ENCODE assay signal across 12 mouse cellular contexts in genomic region chr2:101781357-101781777, GRCm38 (mm10).
DNase-seq lines count a peak whose midpoint lies in the region; ATAC-seq and TF ChIP-seq lines count a peak whose summit lies in the region.
"Had no signal": no experiment of that assay in that cellular context is flagged by ENCODE, and none has a peak within 500 bp of the region (broad histone marks: within the 10 kb centered on the region; RNA-seq: fewer than 3 reads in every experiment).

No protein-coding gene starts in this region.

- H3K9ac ChIP-seq in hindbrain, embryonic 13.5 days, result no peak overlapping the region
- H3K9ac ChIP-seq in neural tube, embryonic 12.5 days, result no peak overlapping the region
- no peak overlapping the region for H3K9ac ChIP-seq in stomach, postnatal 0 days (ENCODE audit: low read length)
- H3K9ac ChIP-seq: limb, embryonic 13.5 days had no signal

- H3K27me3 ChIP-seq in hindbrain, embryonic 13.5 days, result no peaks in the 10 kb centered on the region
- no peaks in the 10 kb centered on the region for H3K27me3 ChIP-seq in hindbrain, embryonic 10.5 days (ENCODE audit: insufficient read depth, poor library complexity, severe bottlenecking)
- no peaks in the 10 kb centered on the region for H3K27me3 ChIP-seq in neural tube, embryonic 12.5 days (replicated peaks)
- no peaks in the 10 kb centered on the region for H3K27me3 ChIP-seq in limb, embryonic 10.5 days (ENCODE audit: low read depth, poor library complexity, severe bottlenecking)
- H3K27me3 ChIP-seq in stomach, postnatal 0 days (ENCODE audit: control insufficient read depth, insufficient read depth, low read length), result no peaks in the 10 kb centered on the region
- H3K27me3 ChIP-seq: limb, embryonic 13.5 days had no signal

- TF ChIP-seq EP300 in stomach, postnatal 0 days (optimal IDR thresholded peaks at IDR 0.05), result no peak

- H3K4me3 ChIP-seq in hindbrain, embryonic 13.5 days, result no peak overlapping the region
- no peak overlapping the region for H3K4me3 ChIP-seq in hindbrain, embryonic 10.5 days
- no peak overlapping the region for H3K4me3 ChIP-seq in neural tube, embryonic 12.5 days
- H3K4me3 ChIP-seq in limb, embryonic 10.5 days, result no peak overlapping the region
- no peak overlapping the region for H3K4me3 ChIP-seq in stomach, postnatal 0 days (ENCODE audit: low read depth, low read length)
- H3K4me3 ChIP-seq: forebrain, embryonic 10.5 days; limb, embryonic 13.5 days had no signal

- peak overlapping the region; percentile 44; the same call in 1 of the 2 replicates for H3K27ac ChIP-seq in hindbrain, embryonic 13.5 days
- no peak overlapping the region; the same call in none of the 2 replicates for H3K27ac ChIP-seq in hindbrain, embryonic 10.5 days
- H3K27ac ChIP-seq in neural tube, embryonic 12.5 days, result no peak overlapping the region
- H3K27ac ChIP-seq in limb, embryonic 10.5 days, result peak overlapping the region; percentile 17; the same call in 1 of the 2 replicates
- H3K27ac ChIP-seq in stomach, postnatal 0 days (replicated peaks), result no peak overlapping the region
- H3K27ac ChIP-seq: forebrain, embryonic 10.5 days; limb, embryonic 13.5 days had no signal

- no peaks in the 10 kb centered on the region for H3K36me3 ChIP-seq in hindbrain, embryonic 13.5 days
- H3K36me3 ChIP-seq in hindbrain, embryonic 10.5 days, result no peaks in the 10 kb centered on the region
- no peaks in the 10 kb centered on the region for H3K36me3 ChIP-seq in neural tube, embryonic 12.5 days
- 0 out of 2 replicates have a peak, but pooled peaks cover 2% of the 10 kb centered on the region for H3K36me3 ChIP-seq in limb, embryonic 10.5 days
- no peaks in the 10 kb centered on the region for H3K36me3 ChIP-seq in stomach, postnatal 0 days (ENCODE audit: control insufficient read depth, insufficient read depth, low read length)
- H3K36me3 ChIP-seq: limb, embryonic 13.5 days had no signal

- no peak overlapping the region for H3K4me2 ChIP-seq in hindbrain, embryonic 13.5 days
- no peak overlapping the region for H3K4me2 ChIP-seq in neural tube, embryonic 12.5 days (replicated peaks)
- no peak overlapping the region for H3K4me2 ChIP-seq in stomach, postnatal 0 days (replicated peaks; ENCODE audit: low read depth)
- H3K4me2 ChIP-seq: limb, embryonic 13.5 days had no signal

- DNase-seq in hindbrain, embryonic 10.5 days (ENCODE audit: low spot score), result no peak
- no peak for DNase-seq in neural tube, embryonic 10.5 days (ENCODE audit: extremely low spot score, low spot score)
- no peak for DNase-seq in limb, embryonic 10.5 days (ENCODE audit: low spot score)
- DNase-seq in stomach, postnatal 0 days (ENCODE audit: low spot score), result no peak
- no peak for DNase-seq in cerebellum, adult 9-11 months
- no peak for DNase-seq in cerebellum, adult 8-10 months

- no peaks in the 10 kb centered on the region for H3K4me1 ChIP-seq in hindbrain, embryonic 13.5 days (replicated peaks)
- no peaks in the 10 kb centered on the region; the same call in none of the 2 replicates for H3K4me1 ChIP-seq in hindbrain, embryonic 10.5 days (replicated peaks)
- no peaks in the 10 kb centered on the region for H3K4me1 ChIP-seq in neural tube, embryonic 12.5 days
- no peaks in the 10 kb centered on the region for H3K4me1 ChIP-seq in limb, embryonic 10.5 days
- H3K4me1 ChIP-seq in stomach, postnatal 0 days (replicated peaks; ENCODE audit: control insufficient read depth, insufficient read depth), result no peaks in the 10 kb centered on the region
- H3K4me1 ChIP-seq: limb, embryonic 13.5 days had no signal

- H3K9me3 ChIP-seq in hindbrain, embryonic 13.5 days, result no peaks in the 10 kb centered on the region
- H3K9me3 ChIP-seq in hindbrain, embryonic 10.5 days, result no peaks in the 10 kb centered on the region
- H3K9me3 ChIP-seq in neural tube, embryonic 12.5 days, result no peaks in the 10 kb centered on the region
- H3K9me3 ChIP-seq in limb, embryonic 10.5 days (replicated peaks), result no peaks in the 10 kb centered on the region
- H3K9me3 ChIP-seq in stomach, postnatal 0 days (ENCODE audit: control insufficient read depth, low read length), result no peaks in the 10 kb centered on the region
- H3K9me3 ChIP-seq: forebrain, embryonic 10.5 days; limb, embryonic 13.5 days had no signal

- WGBS in hindbrain, embryonic 13.5 days, result 52% methylated on average over 4 of the region's 4 CpGs
- WGBS in hindbrain, embryonic 10.5 days, result 75% methylated on average over 4 of the region's 4 CpGs
- 59% methylated on average over 4 of the region's 4 CpGs for WGBS in neural tube, embryonic 12.5 days
- WGBS in limb, embryonic 10.5 days, result 86% methylated on average over 4 of the region's 4 CpGs
- WGBS in stomach, postnatal 0 days, result 52% methylated on average over 4 of the region's 4 CpGs

- TF ChIP-seq CTCF in stomach, postnatal 0 days (IDR thresholded peaks at IDR 0.05; ENCODE audit: low read depth), result no peak

- peak; percentile 66 for ATAC-seq in hindbrain, embryonic 13.5 days (ENCODE audit: low FRiP score)
- peak; percentile 53; the same call in 1 of the 2 replicates for ATAC-seq in neural tube, embryonic 12.5 days (ENCODE audit: low FRiP score, low read depth)
- peak; percentile 65 for ATAC-seq in stomach, postnatal 0 days (ENCODE audit: low FRiP score, low TSS enrichment)
- ATAC-seq: activated CD4-positive, CD25-positive, alpha-beta regulatory T cell, adult 4 months; inflammation-experienced regulatory T-cells, adult 6 months had no signal

Comparison
In these comparisons a context has a peak if more than half of its experiments do, and no peak if none do; other contexts are left out.
1. H3K27ac ChIP-seq: peak in hindbrain, embryonic 13.5 days (single experiment) and limb, embryonic 10.5 days (single experiment); none in hindbrain, embryonic 10.5 days (single experiment), neural tube, embryonic 12.5 days (single experiment) and stomach, postnatal 0 days (single experiment).
2. Peak in every context shown above with its lines, with median percentiles within 50 percentile points of each other: ATAC-seq.